Mouse (Mus musculus): ENCODE results near the gene Pik3cd.

DNA sequence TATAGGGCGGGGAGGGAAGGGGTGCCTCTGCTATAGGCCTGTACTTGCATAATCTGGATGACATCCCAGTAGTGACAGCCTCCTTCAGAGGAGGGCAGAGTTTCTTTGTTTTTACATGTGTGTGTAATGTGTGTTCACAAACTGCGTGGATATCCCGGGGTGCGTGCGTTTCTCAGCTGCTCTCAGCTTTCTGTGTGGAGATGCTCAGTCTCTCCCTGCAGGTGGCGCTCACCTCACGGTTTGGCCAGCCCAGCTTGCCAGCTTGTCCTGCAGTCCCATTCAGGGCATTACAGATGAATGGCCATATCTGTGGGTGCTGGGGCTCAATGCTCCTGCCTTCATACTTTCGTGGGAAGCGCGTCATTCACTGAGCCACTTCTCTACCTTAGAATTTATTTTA, 74.0 kb downstream of the Pik3cd start:
- TF ChIP-seq CTCF (IDR thresholded peaks at IDR 0.05; ENCODE audit: control insufficient read depth, insufficient read depth, low read length) (peak; percentile 95), POLR2A (IDR thresholded peaks at IDR 0.05; ENCODE audit: borderline replicate concordance, control insufficient read depth, low read depth, low read length) (no peak)
